Mouse (Mus musculus): Measurements from ENCODE around the gene Sorl1.
A peak's percentile ranks its signal among the peaks of the same experiment; 100 is the strongest.

The Sorl1 gene

GRCm38 (mm10) chr9:41950109-41950990 lies 173.7 kb downstream of the Sorl1 start:
- peak; percentile 93 for DNase-seq

GRCm38 (mm10) chr9:41949476-41949875 lies 174.6 kb downstream of the Sorl1 start:
- no peak for DNase-seq

DNA sequence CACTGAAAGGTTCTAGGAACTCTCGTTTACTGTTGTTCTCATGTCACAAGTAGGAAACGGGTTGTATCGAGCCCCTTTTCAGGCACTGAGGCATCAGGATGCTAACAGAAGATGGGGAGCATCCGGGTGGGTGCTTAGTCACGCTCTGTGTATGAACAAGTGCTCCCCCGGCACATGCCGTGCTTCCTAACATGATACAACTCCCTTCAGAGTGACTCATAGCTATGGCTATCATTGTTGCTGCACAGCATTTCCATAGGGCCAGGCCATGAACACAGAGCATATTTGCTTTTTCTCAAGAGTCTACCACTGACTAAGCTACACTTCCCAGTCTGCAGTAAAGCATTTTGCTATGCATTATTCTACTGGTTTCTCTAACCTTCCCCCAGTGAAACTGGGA lies 179.1 kb downstream of the Sorl1 start:
- no peak for DNase-seq

- DNase-seq, result no peak
Measured at GRCm38 (mm10) chr9:41942970-41943635, 181.0 kb downstream of the Sorl1 start.

- no peak for DNase-seq
Measured at GRCm38 (mm10) chr9:41940311-41940853, 183.7 kb downstream of the Sorl1 start.

GRCm38 (mm10) chr9:41938449-41938848 lies 185.6 kb downstream of the Sorl1 start:
- no peak for DNase-seq

GRCm38 (mm10) chr9:41937967-41938348 lies 186.1 kb downstream of the Sorl1 start:
- DNase-seq, result peak; percentile 68

- no peak for DNase-seq
Measured at GRCm38 (mm10) chr9:41937341-41937966, 186.6 kb downstream of the Sorl1 start.

DNA sequence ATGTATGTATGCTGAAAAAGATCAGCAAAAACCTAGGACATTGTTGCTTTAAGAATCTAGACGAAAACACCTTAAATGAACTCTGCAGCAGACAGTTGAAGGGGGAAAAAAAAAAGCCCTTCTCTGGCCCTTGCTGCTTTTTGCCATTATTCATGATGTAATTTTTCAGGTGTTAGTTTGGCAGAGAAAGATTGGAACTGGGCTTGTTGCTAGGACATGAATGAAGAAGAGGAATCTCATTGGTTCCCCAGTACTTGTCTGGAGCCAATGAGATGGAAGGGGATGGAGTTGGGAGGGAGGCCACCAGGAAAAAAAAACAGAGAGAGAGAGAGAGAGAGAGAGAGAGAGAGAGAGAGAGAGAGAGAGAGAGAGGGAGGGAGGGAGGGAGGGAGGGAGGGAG lies 187.5 kb downstream of the Sorl1 start:
- DNase-seq, result no peak

- no peak for DNase-seq
Measured at GRCm38 (mm10) chr9:41935979-41936378, 188.1 kb downstream of the Sorl1 start.

GRCm38 (mm10) chr9:41935373-41935971 lies 188.6 kb downstream of the Sorl1 start:
- DNase-seq, result no peak

DNA sequence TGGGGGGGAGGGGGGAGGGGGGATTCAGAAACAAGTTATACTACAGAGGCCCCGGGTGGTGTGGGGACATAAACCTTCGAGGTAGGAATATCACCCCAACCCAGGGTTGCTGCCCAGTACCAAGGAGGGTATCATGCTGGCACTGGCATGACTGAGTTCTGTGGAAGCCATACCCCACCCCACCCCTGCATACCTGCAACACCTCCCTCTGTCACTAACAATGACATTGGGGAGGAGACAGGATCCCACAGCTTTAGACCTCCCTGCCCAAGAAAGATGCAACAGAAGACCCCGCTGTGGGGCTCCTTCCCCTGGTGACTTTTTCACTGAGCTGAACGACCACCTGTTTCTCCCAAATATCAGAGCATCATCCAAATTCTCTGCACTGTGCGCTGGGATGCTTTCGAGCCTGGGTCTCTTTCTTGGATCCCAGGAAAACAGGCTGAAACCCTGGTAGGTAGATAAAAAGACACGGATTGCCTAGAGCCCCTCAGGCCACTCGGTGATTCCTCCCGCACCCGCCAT lies 189.2 kb downstream of the Sorl1 start:
- DNase-seq, result no peak

- DNase-seq, result no peak
Measured at GRCm38 (mm10) chr9:41929986-41930385, 194.1 kb downstream of the Sorl1 start.

GRCm38 (mm10) chr9:41925721-41926120 lies 198.4 kb downstream of the Sorl1 start:
- DNase-seq, result no peak

DNA sequence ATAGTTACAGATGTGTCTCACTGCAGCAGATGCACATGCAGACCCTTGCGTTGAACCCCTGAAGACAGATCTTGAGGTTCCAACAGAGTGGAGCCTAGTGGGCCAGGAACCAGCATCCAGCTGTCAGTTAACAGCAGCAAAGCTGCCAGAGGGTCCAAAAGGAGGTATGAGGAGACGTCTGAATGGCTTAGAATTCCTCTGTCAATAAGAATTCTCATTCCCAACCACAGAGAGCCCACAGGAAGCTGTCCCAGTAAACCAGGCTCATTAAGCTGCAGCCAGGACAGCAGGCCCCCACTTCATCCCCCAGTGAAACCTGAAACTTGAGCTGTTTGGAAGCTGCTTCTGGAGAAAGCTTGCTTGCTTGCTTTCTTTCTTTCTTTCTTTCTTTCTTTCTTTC lies 200.0 kb downstream of the Sorl1 start:
- DNase-seq, result no peak

- DNase-seq, result no peak
Measured at GRCm38 (mm10) chr9:41922416-41922815, 201.7 kb downstream of the Sorl1 start.

GRCm38 (mm10) chr9:41918657-41919380 lies 205.3 kb downstream of the Sorl1 start:
- no peak for DNase-seq

GRCm38 (mm10) chr9:41918155-41918554 lies 205.9 kb downstream of the Sorl1 start:
- no peak for DNase-seq

DNA sequence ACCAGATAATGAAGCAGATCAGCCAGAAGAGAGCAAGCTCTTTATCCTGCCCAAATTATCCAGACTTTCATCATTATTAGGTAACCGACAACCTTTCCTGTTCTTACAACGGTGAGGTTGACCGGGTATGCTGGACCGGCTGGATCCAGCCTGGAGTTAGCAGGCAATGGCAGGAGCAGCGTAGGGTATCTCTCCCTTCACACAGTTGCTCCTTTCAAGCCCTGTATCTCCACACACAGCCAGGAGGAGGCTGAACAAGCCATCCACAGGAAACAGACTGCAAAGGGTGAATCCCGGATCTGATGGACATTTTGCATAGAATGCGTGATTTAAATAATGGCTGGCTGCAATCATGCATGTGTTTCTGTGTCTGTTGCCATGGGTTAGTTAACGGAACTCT lies 208.5 kb downstream of the Sorl1 start:
- DNase-seq, result no peak

Data from kidney, postnatal 14 days (tissue).